Mouse (Mus musculus) MEL (cell line): ENCODE measurements around the gene Trim50. TPM values are rescaled to one million over a fixed set of nuclear protein-coding genes. Genes with fewer than 3 reads are reported as not detected.

Experiments used
- DNase-seq: peaks from one replicate; pipeline ENCODE4 v3.0.0; 2011; ENCODE audit warnings: low read depth, low spot score
- H3K27ac ChIP-seq: 2 replicates; pipeline ENCODE4 v1.5.1; 2012; ENCODE audit warnings: low read depth, mild to moderate bottlenecking, control low read depth, low read length, moderate library complexity; ENCODE audit not compliant: control insufficient read depth
- H3K27me3 ChIP-seq, 2 experiments: fragments of 150-350 bp in 1 of 2; sonication (generic) in 1 of 2; 2 replicates each; pipeline ENCODE4 v1.6.1; 2012; ENCODE audit warnings: low read length in 2 of 2, mild to moderate bottlenecking in 2 of 2, improper control_type of control experiment in 1 of 2, moderate library complexity in 1 of 2; ENCODE audit not compliant: insufficient read depth in 2 of 2, control insufficient read depth in 1 of 2
- H3K36me3 ChIP-seq, 2 experiments: 2 replicates each; pipeline ENCODE4 v1.6.1; 2012 to 2014; ENCODE audit warnings: low read length in 2 of 2, improper control_type of control experiment in 1 of 2, inconsistent platforms in 1 of 2, mild to moderate bottlenecking in 1 of 2; ENCODE audit not compliant: insufficient read depth in 2 of 2, control insufficient read depth in 1 of 2
- H3K4me1 ChIP-seq, 2 experiments: fragments of 150-350 bp in 1 of 2; sonication (generic) in 1 of 2; 2 replicates each; pipeline ENCODE4 v1.6.1; 2012; ENCODE audit warnings: low read length in 2 of 2, improper control_type of control experiment in 1 of 2, mild to moderate bottlenecking in 1 of 2; ENCODE audit not compliant: insufficient read depth in 2 of 2, control insufficient read depth in 1 of 2
- H3K4me3 ChIP-seq, 2 experiments: fragments of 150-350 bp in 1 of 2; sonication (generic) in 1 of 2; 2 replicates each; pipeline ENCODE4 v1.5.1; 2012; ENCODE audit warnings: low read depth in 2 of 2, low read length in 2 of 2, mild to moderate bottlenecking in 2 of 2, moderate library complexity in 2 of 2, control low read depth in 1 of 2, improper control_type of control experiment in 1 of 2; ENCODE audit not compliant: control insufficient read depth in 1 of 2, insufficient read depth in 1 of 2
- H3K79me2 ChIP-seq: 2 replicates; pipeline ENCODE4 v1.6.1; 2012; ENCODE audit warnings: mild to moderate bottlenecking, low read length, moderate library complexity; ENCODE audit not compliant: control insufficient read depth, poor library complexity, insufficient read depth
- H3K9ac ChIP-seq: 2 replicates; pipeline ENCODE4 v1.6.1; 2012; ENCODE audit warnings: low read depth, mild to moderate bottlenecking, control low read depth, low read length, moderate library complexity; ENCODE audit not compliant: control insufficient read depth, poor library complexity, severe bottlenecking
- H3K9me3 ChIP-seq: fragments of 150-350 bp; sonication (generic); replicated peaks from 2 replicates; pipeline ENCODE4 v1.6.1; 2012; ENCODE audit warnings: mild to moderate bottlenecking, low read length, improper control_type of control experiment, moderate library complexity; ENCODE audit not compliant: insufficient read depth
- BHLHE40 ChIP-seq: IDR thresholded peaks from 2 replicates; pipeline ENCODE4 v1.6.1; 2012; ENCODE audit warnings: low read depth, mild to moderate bottlenecking, inconsistent platforms, low read length, improper control_type of control experiment, borderline replicate concordance
- CTCF ChIP-seq, 3 experiments: IDR thresholded peaks in 2 of 3; conservative IDR thresholded peaks in 1 of 3; 2 replicates each; pipeline ENCODE4 v1.5.1; 2011 to 2012; ENCODE audit warnings: low read length in 3 of 3, low read depth in 2 of 3, mild to moderate bottlenecking in 2 of 3, improper control_type of control experiment in 1 of 3, inconsistent platforms in 1 of 3, mixed read lengths in 1 of 3, moderate library complexity in 1 of 3; ENCODE audit not compliant: control insufficient read depth in 1 of 3, insufficient read depth in 1 of 3, poor library complexity in 1 of 3, severe bottlenecking in 1 of 3
- ETS1 ChIP-seq: IDR thresholded peaks from 2 replicates; pipeline ENCODE4 v1.6.1; 2012; ENCODE audit warnings: low read depth, mild to moderate bottlenecking, inconsistent platforms, low read length, improper control_type of control experiment, moderate library complexity
- JUND ChIP-seq: IDR thresholded peaks from 2 replicates; pipeline ENCODE4 v1.6.1; 2011; ENCODE audit warnings: low read depth, mild to moderate bottlenecking, improper control_type of control experiment, low read length
- KAT2A ChIP-seq: conservative IDR thresholded peaks from 2 replicates; pipeline ENCODE4 v1.6.1; 2012; ENCODE audit warnings: low read depth, low read length, improper control_type of control experiment, inconsistent platforms
- MAX ChIP-seq: IDR thresholded peaks from 2 replicates; pipeline ENCODE4 v1.6.1; 2011; ENCODE audit warnings: low read length, improper control_type of control experiment
- MAZ ChIP-seq: IDR thresholded peaks from 2 replicates; pipeline ENCODE4 v1.6.1; 2012; ENCODE audit warnings: low read depth, mild to moderate bottlenecking, inconsistent platforms, low read length, improper control_type of control experiment
- MYC ChIP-seq: IDR thresholded peaks from 2 replicates; pipeline ENCODE4 v1.6.1; 2011; ENCODE audit warnings: low read depth, mild to moderate bottlenecking, low read length, improper control_type of control experiment, moderate library complexity
- NELFE ChIP-seq: IDR thresholded peaks from 2 replicates; pipeline ENCODE4 v1.6.1; 2011; ENCODE audit warnings: low read depth, low read length, improper control_type of control experiment
- POLR2AphosphoS2 ChIP-seq: IDR thresholded peaks from 2 replicates; pipeline ENCODE4 v1.6.1; 2011; ENCODE audit warnings: low read length, improper control_type of control experiment
- POLR2AphosphoS5 ChIP-seq: IDR thresholded peaks from 2 replicates; pipeline ENCODE4 v1.6.1; 2012; ENCODE audit warnings: low read depth, borderline replicate concordance, mild to moderate bottlenecking, inconsistent platforms, low read length, moderate library complexity, mixed read lengths
- SMC3 ChIP-seq: IDR thresholded peaks from 2 replicates; pipeline ENCODE4 v1.6.1; 2011; ENCODE audit warnings: low read depth, low read length, improper control_type of control experiment
- TAL1 ChIP-seq: IDR thresholded peaks from 2 replicates; pipeline ENCODE4 v1.6.1; 2012; ENCODE audit warnings: mild to moderate bottlenecking, inconsistent platforms, low read length, moderate library complexity, mixed read lengths
- TBP ChIP-seq: IDR thresholded peaks from 2 replicates; pipeline ENCODE4 v1.8.0; 2011; ENCODE audit warnings: low read depth, low read length, improper control_type of control experiment
- TCF12 ChIP-seq: IDR thresholded peaks from 2 replicates; pipeline ENCODE4 v1.6.1; 2014; ENCODE audit warnings: low read depth, mild to moderate bottlenecking, inconsistent platforms, low read length, improper control_type of control experiment, moderate library complexity
- UBTF ChIP-seq: IDR thresholded peaks from 2 replicates; pipeline ENCODE4 v1.6.1; 2012; ENCODE audit warnings: low read depth, mild to moderate bottlenecking, inconsistent platforms, low read length, improper control_type of control experiment, moderate library complexity, borderline replicate concordance; ENCODE audit not compliant: insufficient read depth
- USF1 ChIP-seq: IDR thresholded peaks from 2 replicates; pipeline ENCODE4 v1.6.1; 2014; ENCODE audit warnings: low read depth, mild to moderate bottlenecking, inconsistent platforms, low read length, improper control_type of control experiment, moderate library complexity
- USF2 ChIP-seq, 2 experiments: IDR thresholded peaks; 2 replicates each; pipeline ENCODE4 v1.6.1; 2011 to 2012; ENCODE audit warnings: improper control_type of control experiment in 2 of 2, low read length in 2 of 2, borderline replicate concordance in 1 of 2, inconsistent platforms in 1 of 2, low read depth in 1 of 2, mild to moderate bottlenecking in 1 of 2; ENCODE audit not compliant: insufficient read depth in 1 of 2
- ZC3H11A ChIP-seq: IDR thresholded peaks from 2 replicates; pipeline ENCODE4 v1.6.1; 2012; ENCODE audit warnings: low read depth, mild to moderate bottlenecking, inconsistent platforms, low read length, improper control_type of control experiment
- polyA plus RNA-seq, 2 experiments: library from polyadenylated mRNA; stranded (reverse) in 1 of 2; unstranded in 1 of 2; fragments of >175 nt in 1 of 2; fragments of >200 nt in 1 of 2; gene quantifications; 2 replicates each; pipeline versions ENCODE4 v1.2.1 to v1.2.4; 2012; ENCODE audit warnings: low replicate concordance in 2 of 2, low read depth in 1 of 2; ENCODE audit not compliant: insufficient read length in 2 of 2, insufficient read depth in 1 of 2, missing spikeins in 1 of 2
- total RNA-seq: library from RNA; depleted of rRNA; stranded (reverse); fragments of 300-350 nt; gene quantifications from 2 replicates; pipeline ENCODE4 v1.2.3, GENCODE M21; 2012

Gene Trim50
- total and polyA plus RNA-seq, 3 experiments: not detected

GRCm38 (mm10) chr5:135330201-135330600, 22.9 kb upstream of the Trim50 start:
- no peak overlapping the region for H3K4me3 ChIP-seq
- H3K27ac ChIP-seq: no peak overlapping the region
- no peak for DNase-seq
- no peak overlapping the region for H3K9ac ChIP-seq
- TF ChIP-seq TBP (no peak), MAZ (no peak), USF2 (IDR thresholded peaks at IDR 0.05; ENCODE audit: borderline replicate concordance in 1 of 2, insufficient read depth in 1 of 2, low read depth in 1 of 2, low read length in 2 of 2) (no peak), CTCF (IDR thresholded peaks at IDR 0.05 in 2 of 3, conservative IDR thresholded peaks at IDR 0.05 in 1 of 3; ENCODE audit: control insufficient read depth in 1 of 3, insufficient read depth in 1 of 3, low read depth in 2 of 3, low read length in 3 of 3, poor library complexity in 1 of 3, severe bottlenecking in 1 of 3) (no peak), POLR2AphosphoS5 (no peak), POLR2AphosphoS2 (no peak)
- TF ChIP-seq, all 39 proteins: peak for 0
- Histone ChIP-seq H3K36me3 (no peaks in the 10 kb centered on the region), H3K27me3 (peaks cover 20 to 24% of the 10 kb centered on the region in 2 experiments), H3K9me3 (no peaks in the 10 kb centered on the region), H3K4me1 (no peaks in the 10 kb centered on the region), H3K79me2 (no peaks in the 10 kb centered on the region)

- Histone ChIP-seq H3K9me3 (no peaks in the 10 kb centered on the region), H3K9ac (no peak overlapping the region), H3K4me3 (no peak overlapping the region), H3K36me3 (no peaks in the 10 kb centered on the region), H3K4me1 (no peaks in the 10 kb centered on the region), H3K27me3 (peaks cover 19 to 20% of the 10 kb centered on the region in 2 experiments), H3K27ac (no peak overlapping the region), H3K79me2 (no peaks in the 10 kb centered on the region)
- TF ChIP-seq JUND (no peak), SMC3 (no peak), ETS1 (no peak), TAL1 (no peak), MAX (no peak), BHLHE40 (no peak), UBTF (no peak), MYC (no peak), ZC3H11A (no peak), USF2 (IDR thresholded peaks at IDR 0.05; ENCODE audit: borderline replicate concordance in 1 of 2, insufficient read depth in 1 of 2, low read depth in 1 of 2, low read length in 2 of 2) (no peak), TCF12 (no peak), NELFE (no peak), USF1 (no peak), KAT2A (no peak)
- no peak for DNase-seq
These were observed 21.9 kb upstream of the Trim50 start for GRCm38 (mm10) chr5:135331161-135331560.
